Mouse (Mus musculus) hindbrain, embryonic 16.5 days (tissue): Measurements from ENCODE around the gene Nr4a1. TPM values are rescaled to one million over a fixed set of nuclear protein-coding genes. Genes with fewer than 3 reads are reported as not detected.

Source experiments
- ATAC-seq: fragments of 200-750 bp; cut with Nextera tagmentation; 2 replicates; pipeline ENCODE4 v1.8.0; 2017; ENCODE audit warnings: moderate TSS enrichment, moderate library complexity
- H3K27ac ChIP-seq: fragments of 300-500 bp; sonication (generic); 2 replicates; pipeline ENCODE4 v1.5.1; 2014; ENCODE audit warnings: low read depth, mild to moderate bottlenecking, control low read depth, low read length, moderate library complexity
- H3K27me3 ChIP-seq: fragments of 300-500 bp; sonication (generic); replicated peaks from 2 replicates; pipeline ENCODE4 v1.6.1; 2014; ENCODE audit warnings: low read length; ENCODE audit not compliant: control insufficient read depth, insufficient read depth
- H3K36me3 ChIP-seq: fragments of 300-500 bp; sonication (generic); 2 replicates; pipeline ENCODE4 v1.6.1; 2014; ENCODE audit warnings: mild to moderate bottlenecking, low read length, moderate library complexity, mixed read lengths; ENCODE audit not compliant: control insufficient read depth, insufficient read depth
- H3K4me1 ChIP-seq: fragments of 300-500 bp; sonication (generic); 2 replicates; pipeline ENCODE4 v1.6.1; 2014; ENCODE audit warnings: low read depth, low read length; ENCODE audit not compliant: control insufficient read depth, insufficient read depth
- H3K4me2 ChIP-seq: fragments of 300-500 bp; sonication (generic); 2 replicates; pipeline ENCODE4 v1.6.1; 2014; ENCODE audit warnings: mild to moderate bottlenecking, low read length, control low read depth, moderate library complexity
- H3K4me3 ChIP-seq: fragments of 300-500 bp; sonication (generic); 2 replicates; pipeline ENCODE4 v1.5.1; 2014; ENCODE audit warnings: mild to moderate bottlenecking, low read length, control low read depth, moderate library complexity
- H3K9ac ChIP-seq: fragments of 300-500 bp; sonication (generic); 2 replicates; pipeline ENCODE4 v1.6.1; 2014; ENCODE audit warnings: low read depth, mild to moderate bottlenecking, control low read depth, low read length, moderate library complexity
- H3K9me3 ChIP-seq: fragments of 300-500 bp; sonication (generic); 2 replicates; pipeline ENCODE4 v1.6.1; 2014; ENCODE audit warnings: mild to moderate bottlenecking, low read length, moderate library complexity; ENCODE audit not compliant: control insufficient read depth
- WGBS: fragments of 180-500 bp; shearing (Covaris S2); extraction: QIAGEN DNeasy Blood & Tissue Kit; methylation state at CpG from one replicate; pipeline ENCODE4 v1.1.7; 2014; 5-methylcytosine and 5-hydroxymethylcytosine counted together
- polyA plus RNA-seq: library from polyadenylated mRNA; unstranded; fragments of >200 nt; fragmentation: Nextera tagmentation; extraction: Ambion mirVana; gene quantifications from 2 replicates; pipeline ENCODE4 v1.2.1, GENCODE M21; 2015

The Nr4a1 gene
- polyA plus RNA-seq, 1 experiment from 2014 or later: 7.2 TPM

- H3K4me3 ChIP-seq: peak overlapping the region; percentile 60; the same call in 1 of the 2 replicates
- 80% methylated on average over 1 of the region's 1 CpGs for WGBS
- peak overlapping the region; percentile 76 for H3K4me2 ChIP-seq
- no peaks in the 10 kb centered on the region for H3K36me3 ChIP-seq
- H3K9me3 ChIP-seq: no peaks in the 10 kb centered on the region
- H3K9ac ChIP-seq: peak overlapping the region; percentile 76
- ATAC-seq: no peak
- no peak overlapping the region; the same call in 1 of the 2 replicates for H3K27ac ChIP-seq
- H3K4me1 ChIP-seq: peaks cover 5% of the 10 kb centered on the region
- no peaks in the 10 kb centered on the region for H3K27me3 ChIP-seq
Measured at GRCm38 (mm10) chr15:101247155-101247498, 6.9 kb upstream of the Nr4a1 start.

- 64% methylated on average over 5 of the region's 5 CpGs for WGBS
- ATAC-seq: no peak
Measured at GRCm38 (mm10) chr15:101248029-101248710, 5.9 kb upstream of the Nr4a1 start.

GRCm38 (mm10) chr15:101250220-101250800 is 3.8 kb upstream of the Nr4a1 start:
- Histone ChIP-seq H3K36me3 (no peaks in the 10 kb centered on the region), H3K9me3 (no peaks in the 10 kb centered on the region), H3K27ac (no peak overlapping the region), H3K27me3 (no peaks in the 10 kb centered on the region), H3K4me2 (no peak overlapping the region), H3K4me1 (peaks cover 11% of the 10 kb centered on the region), H3K4me3 (no peak overlapping the region), H3K9ac (no peak overlapping the region)
- WGBS: 75% methylated on average over 9 of the region's 9 CpGs
- no peak for ATAC-seq

More at GRCm38 (mm10) chr15:101248029-101248710, 5.9 kb upstream of the Nr4a1 start:
- Histone ChIP-seq H3K9me3 (no peaks in the 10 kb centered on the region), H3K4me3 (no peak overlapping the region), H3K4me1 (peaks cover 5% of the 10 kb centered on the region), H3K27me3 (no peaks in the 10 kb centered on the region), H3K27ac (no peak overlapping the region), H3K36me3 (no peaks in the 10 kb centered on the region), H3K9ac (no peak overlapping the region), H3K4me2 (no peak overlapping the region)

- Histone ChIP-seq H3K27ac (no peak overlapping the region), H3K9ac (no peak overlapping the region), H3K9me3 (no peaks in the 10 kb centered on the region), H3K4me1 (peaks cover 9% of the 10 kb centered on the region), H3K4me2 (no peak overlapping the region), H3K27me3 (no peaks in the 10 kb centered on the region), H3K4me3 (no peak overlapping the region), H3K36me3 (no peaks in the 10 kb centered on the region)
- 93% methylated on average over 5 of the region's 5 CpGs for WGBS
- ATAC-seq: no peak
Measured at GRCm38 (mm10) chr15:101251930-101252329, 2.1 kb upstream of the Nr4a1 start.

- Histone ChIP-seq H3K27me3 (no peaks in the 10 kb centered on the region), H3K36me3 (no peaks in the 10 kb centered on the region), H3K4me2 (no peak overlapping the region), H3K9ac (no peak overlapping the region), H3K4me3 (no peak overlapping the region), H3K9me3 (no peaks in the 10 kb centered on the region), H3K4me1 (peaks cover 6% of the 10 kb centered on the region; the same call in 1 of the 2 replicates), H3K27ac (no peak overlapping the region)
- 80% methylated on average over 6 of the region's 6 CpGs for WGBS
- no peak for ATAC-seq
Measured at GRCm38 (mm10) chr15:101252614-101253013, 1.5 kb upstream of the Nr4a1 start.

GRCm38 (mm10) chr15:101253563-101253885 is 545 bp upstream of the Nr4a1 start:
- H3K9me3 ChIP-seq: no peaks in the 10 kb centered on the region
- no peak overlapping the region; the same call in 1 of the 2 replicates for H3K27ac ChIP-seq
- WGBS: 38% methylated on average over 3 of the region's 3 CpGs
- H3K36me3 ChIP-seq: no peaks in the 10 kb centered on the region
- H3K4me2 ChIP-seq: peak overlapping the region; percentile 76
- H3K27me3 ChIP-seq: no peaks in the 10 kb centered on the region
- peaks cover 6% of the 10 kb centered on the region; the same call in 1 of the 2 replicates for H3K4me1 ChIP-seq
- 0 out of 2 replicates have a peak, but pooled peaks have one; percentile 25 for ATAC-seq
- H3K4me3 ChIP-seq: peak overlapping the region; percentile 58
- H3K9ac ChIP-seq: peak overlapping the region; percentile 77

- H3K4me3 ChIP-seq: no peak overlapping the region
- H3K4me2 ChIP-seq: no peak overlapping the region
- H3K27ac ChIP-seq: no peak overlapping the region
- no peak overlapping the region for H3K9ac ChIP-seq
- H3K4me1 ChIP-seq: peaks cover 6% of the 10 kb centered on the region
- no peaks in the 10 kb centered on the region for H3K9me3 ChIP-seq
- no peaks in the 10 kb centered on the region for H3K36me3 ChIP-seq
- no peaks in the 10 kb centered on the region for H3K27me3 ChIP-seq
- ATAC-seq: no peak
- 87% methylated on average over 7 of the region's 7 CpGs for WGBS
Measured at GRCm38 (mm10) chr15:101255842-101256462, 1.9 kb downstream of the Nr4a1 start.

- H3K4me3 ChIP-seq: no peak overlapping the region
- H3K27ac ChIP-seq: no peak overlapping the region
- peaks cover 6% of the 10 kb centered on the region for H3K4me1 ChIP-seq
- no peak overlapping the region for H3K9ac ChIP-seq
- 80% methylated on average over 13 of the region's 14 CpGs for WGBS
- H3K9me3 ChIP-seq: no peaks in the 10 kb centered on the region
- no peaks in the 10 kb centered on the region for H3K27me3 ChIP-seq
- ATAC-seq: no peak
- no peaks in the 10 kb centered on the region for H3K36me3 ChIP-seq
- H3K4me2 ChIP-seq: no peak overlapping the region
Measured at GRCm38 (mm10) chr15:101256463-101257206, 2.6 kb downstream of the Nr4a1 start.

- Histone ChIP-seq H3K27ac (no peak overlapping the region), H3K4me1 (peaks cover 6% of the 10 kb centered on the region), H3K9me3 (no peaks in the 10 kb centered on the region), H3K36me3 (no peaks in the 10 kb centered on the region), H3K4me2 (no peak overlapping the region), H3K27me3 (no peaks in the 10 kb centered on the region), H3K4me3 (no peak overlapping the region), H3K9ac (no peak overlapping the region)
- no peak for ATAC-seq
- WGBS: 83% methylated on average over 11 of the region's 11 CpGs
Measured at GRCm38 (mm10) chr15:101258420-101258819, 4.4 kb downstream of the Nr4a1 start.
